Mouse (Mus musculus) heart, postnatal 25 days (tissue): ENCODE data around the gene Hps5. TPM values are rescaled to one million over a fixed set of nuclear protein-coding genes. Genes with fewer than 3 reads are reported as not detected.

Experiments
- total RNA-seq, 2 experiments: library from RNA; stranded (reverse); gene quantifications; 2 replicates each; pipeline ENCODE4 v1.2.3; 2021

Gene Hps5
- total RNA-seq, 2 experiments from 2014 or later: 8.6 to 10.5 TPM

Other genes starting within 250 kb of the Hps5 start
- 1 to 10 TPM; 3.7 to 4.0 TPM for gene Sergef, start 156.3 kb downstream of the Hps5 start, total RNA-seq
- not detected for gene Tph1, start 123.5 kb downstream of the Hps5 start, total RNA-seq
- 1 to 10 TPM; 4.1 to 4.7 TPM for gene Saal1, start 85.4 kb downstream of the Hps5 start, total RNA-seq
- gene Saa3, start 80.4 kb downstream of the Hps5 start, total RNA-seq: 1 to 10 TPM in 1 of 2 experiments, under 1 TPM in 1; 0.53 to 2.4 TPM
- gene Saa4, start 63.5 kb downstream of the Hps5 start, total RNA-seq: not detected
- gene Saa1, start 53.1 kb downstream of the Hps5 start, total RNA-seq: not detected
- gene Saa2, start 44.3 kb downstream of the Hps5 start, total RNA-seq: not detected
- 10 to 100 TPM; 15.7 to 16.9 TPM for gene Gtf2h1, start within 50 bp of the Hps5 start, total RNA-seq
- gene Ldha, start 45.4 kb upstream of the Hps5 start, total RNA-seq: 100 to 1,000 TPM; 799 to 856 TPM
- not detected for gene Ldhc, start 65.1 kb upstream of the Hps5 start, total RNA-seq
- gene Tsg101, start 123.9 kb upstream of the Hps5 start, total RNA-seq: 10 to 100 TPM; 62.1 to 64.8 TPM
- gene Uevld, start 162.5 kb upstream of the Hps5 start, total RNA-seq: 10 to 100 TPM in 1 of 2 experiments, 1 to 10 TPM in 1; 8.2 to 10.8 TPM
- gene Gm9999, start 187.5 kb upstream of the Hps5 start, total RNA-seq: not detected
- gene Spty2d1, start 212.3 kb upstream of the Hps5 start, total RNA-seq: 1 to 10 TPM; 7.3 to 7.9 TPM